Mouse (Mus musculus): ENCODE results near the gene Aqp6. TPM values are rescaled to one million over a fixed set of nuclear protein-coding genes. Genes with fewer than 3 reads are reported as not detected.

The Aqp6 gene
- not detected in 2 replicates for total RNA-seq (2021)
- long read RNA-seq: 0 reads

DNA sequence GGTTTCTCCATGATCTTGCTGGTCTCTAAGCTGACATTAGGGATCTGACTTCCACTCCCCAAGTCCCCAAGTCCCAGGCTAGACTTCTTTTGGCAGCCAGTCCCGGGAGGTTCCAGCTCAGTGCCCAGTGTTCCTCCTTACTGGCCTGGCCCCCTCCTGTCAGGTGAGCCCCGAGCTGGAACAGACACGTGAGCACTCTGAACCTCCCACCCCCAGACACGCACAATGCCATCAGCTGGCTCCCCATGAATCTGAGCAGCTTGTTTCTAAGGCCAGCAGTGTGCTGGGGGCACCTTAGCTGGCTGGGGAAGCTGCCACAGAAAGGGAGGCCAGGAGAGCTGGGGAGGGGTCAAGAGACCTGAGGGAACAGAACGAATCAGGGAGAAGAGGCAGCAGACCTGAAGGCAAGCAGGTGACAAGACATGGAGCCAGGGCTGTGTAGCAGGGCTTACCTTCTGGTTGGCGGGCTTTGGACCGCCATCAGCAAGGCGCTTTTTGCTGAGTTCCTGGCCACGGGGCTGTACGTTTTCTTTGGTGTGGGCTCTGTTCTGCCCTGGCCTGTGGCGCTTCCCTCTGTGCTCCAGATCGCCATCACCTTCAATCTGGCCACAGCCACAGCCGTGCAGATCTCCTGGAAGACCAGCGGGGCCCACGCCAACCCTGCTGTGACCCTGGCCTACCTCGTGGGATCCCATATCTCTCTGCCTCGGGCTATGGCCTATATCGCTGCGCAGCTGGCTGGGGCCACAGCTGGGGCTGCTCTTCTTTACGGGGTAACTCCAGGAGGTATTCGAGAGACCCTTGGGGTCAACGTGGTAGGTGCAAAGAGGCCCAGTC, at the start of gene Aqp6:
Aqp6 (plus strand) TSS at position 415 of the 837 bp plus-strand sequence.
- DNase-seq: no peak

DNA sequence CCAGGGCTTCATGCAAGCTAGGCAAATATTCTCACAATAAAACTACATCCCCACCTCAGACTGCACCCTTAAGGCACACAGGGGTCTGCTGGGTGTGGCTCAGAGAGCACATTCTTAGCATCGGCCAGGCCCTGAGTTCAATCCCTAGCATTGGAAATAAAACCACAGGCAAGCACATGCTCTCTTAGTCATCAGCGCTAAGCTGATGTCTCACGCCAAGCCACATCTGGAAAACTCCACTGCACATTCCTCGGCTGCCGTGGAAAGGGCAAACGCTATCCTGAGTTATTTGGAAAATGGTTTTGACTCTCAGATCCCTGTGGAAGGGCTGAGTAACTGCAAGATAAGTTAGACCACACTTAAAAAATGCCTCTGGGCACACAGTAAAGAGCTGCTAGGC, 47.4 kb upstream of the Aqp6 start:
- no peak for DNase-seq

DNA sequence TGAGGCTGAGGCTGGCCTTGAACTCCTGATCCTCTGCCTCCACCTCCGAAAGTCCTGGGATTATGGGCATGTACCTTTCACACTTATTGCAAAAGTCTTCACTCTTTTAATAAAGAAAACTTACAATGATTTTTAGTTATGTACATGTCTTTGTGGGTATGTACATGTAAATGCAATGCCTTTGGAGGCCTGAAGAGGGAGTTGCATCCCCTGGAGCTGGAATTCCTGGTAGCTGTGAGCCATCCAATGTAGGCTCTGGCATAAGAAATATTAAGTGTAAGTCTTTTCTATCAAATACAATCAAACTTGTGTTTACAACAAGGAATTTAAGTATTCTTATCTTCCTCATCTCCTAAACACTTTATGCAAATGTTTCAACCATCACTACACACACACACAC, 42.3 kb upstream of the Aqp6 start:
- DNase-seq: no peak

DNA sequence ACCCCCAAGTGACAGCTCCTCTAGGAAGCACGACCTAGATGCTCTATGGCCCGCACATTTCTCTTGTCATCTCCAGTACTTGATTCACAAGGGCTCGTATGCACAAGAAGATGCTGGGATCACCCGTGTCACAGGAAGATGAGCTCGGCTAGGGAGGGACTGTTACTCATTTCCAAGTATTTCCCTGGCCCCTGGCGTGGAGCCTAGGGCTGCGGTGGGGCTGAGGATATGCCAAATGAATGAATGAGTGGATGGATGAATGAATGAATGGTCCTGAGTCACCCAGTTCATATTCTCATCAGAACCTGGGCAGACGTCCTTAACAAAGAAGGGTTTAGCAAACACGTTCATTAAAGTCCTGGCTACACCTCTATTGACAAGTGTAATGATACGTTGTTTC, 41.0 kb upstream of the Aqp6 start:
- no peak for DNase-seq

DNA sequence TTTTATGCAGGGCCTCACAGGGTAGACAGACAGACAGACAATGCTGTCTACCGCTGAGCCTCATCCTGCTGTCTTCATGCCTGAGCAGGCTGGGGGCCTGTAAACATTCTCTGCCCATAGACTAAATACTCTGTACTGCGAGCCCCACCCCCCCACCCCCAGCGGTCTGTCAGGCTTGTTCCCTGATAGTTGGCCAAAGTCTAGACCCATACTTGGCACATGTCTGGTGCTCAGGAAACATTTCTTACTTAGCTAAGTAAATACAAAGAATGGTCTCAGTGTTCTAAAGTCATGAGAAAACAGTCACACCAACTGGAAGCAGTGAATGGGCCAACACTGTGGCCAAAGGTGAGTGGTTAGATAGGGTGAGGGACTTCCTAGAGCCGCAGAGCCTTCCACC, 33.8 kb upstream of the Aqp6 start:
- DNase-seq: no peak

DNA sequence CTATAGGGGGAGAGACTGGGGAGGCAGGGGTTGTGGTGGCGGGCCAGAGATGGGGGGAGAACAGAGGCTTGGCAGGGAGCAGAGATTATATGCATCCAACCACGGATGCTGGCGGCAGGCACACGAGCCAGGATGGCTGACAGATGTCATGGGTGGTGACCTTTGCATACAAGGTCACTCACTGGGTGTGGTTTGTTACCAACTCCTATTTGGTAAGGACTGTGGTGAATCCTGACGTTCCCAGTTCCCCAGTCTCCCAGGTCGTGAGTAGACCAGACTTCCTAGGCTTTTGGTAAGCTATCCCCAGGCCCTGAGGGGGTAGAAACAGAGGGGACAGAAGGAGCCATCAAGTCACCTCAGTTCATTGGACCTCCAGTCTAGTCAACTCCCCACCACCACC, 32.5 kb upstream of the Aqp6 start:
- no peak for DNase-seq

DNA sequence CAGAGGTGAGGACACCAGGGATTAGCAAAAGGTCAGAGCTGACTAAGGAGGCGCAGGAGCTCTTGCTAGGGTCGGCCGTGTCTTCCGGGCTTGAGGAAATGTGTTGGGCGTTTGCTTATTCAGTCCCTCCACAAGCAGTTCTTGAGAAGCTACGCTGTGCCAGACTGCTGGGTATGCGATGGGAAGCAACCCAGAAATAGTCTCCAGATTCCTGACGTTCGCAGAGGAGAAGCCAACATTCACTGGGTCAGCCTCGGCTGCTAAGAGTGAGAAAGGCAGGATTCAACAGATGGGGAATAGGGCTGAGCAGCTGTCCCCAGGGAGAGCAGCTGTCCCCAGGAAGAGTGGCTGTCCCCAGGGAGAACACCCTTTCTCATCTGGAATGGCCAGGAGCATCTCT, 32.1 kb upstream of the Aqp6 start:
- no peak for DNase-seq

DNA sequence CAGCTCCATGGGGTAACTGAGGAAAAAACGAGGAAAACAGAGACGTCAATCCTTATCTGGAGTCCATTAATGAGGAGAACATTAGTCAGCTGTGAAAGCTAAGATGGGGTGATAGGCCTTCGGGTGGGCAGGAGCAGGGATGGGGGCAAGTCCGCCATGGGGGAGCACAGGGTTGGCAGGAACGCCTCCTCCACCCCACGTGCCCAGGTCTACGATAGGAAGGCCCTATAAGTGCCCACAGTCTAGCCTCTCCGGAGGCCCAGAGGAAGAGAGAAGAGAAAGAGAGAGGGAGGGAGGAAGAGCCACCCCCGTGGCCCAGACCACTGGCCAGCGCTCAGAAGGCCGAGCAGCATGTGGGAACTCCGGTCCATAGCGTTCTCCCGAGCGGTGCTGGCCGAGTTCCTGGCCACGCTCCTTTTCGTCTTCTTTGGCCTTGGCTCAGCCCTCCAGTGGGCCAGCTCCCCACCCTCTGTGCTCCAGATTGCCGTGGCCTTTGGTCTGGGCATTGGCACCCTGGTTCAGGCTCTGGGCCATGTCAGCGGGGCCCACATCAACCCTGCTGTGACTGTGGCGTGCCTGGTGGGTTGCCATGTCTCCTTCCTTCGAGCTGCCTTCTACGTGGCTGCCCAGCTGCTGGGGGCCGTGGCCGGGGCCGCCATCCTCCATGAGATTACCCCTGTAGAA, 22.3 kb upstream of the Aqp6 start, which contains the start of gene Aqp2:
Aqp2 (plus strand) TSS at position 254 of the 684 bp plus-strand sequence.
- DNase-seq: peak; percentile 28

DNA sequence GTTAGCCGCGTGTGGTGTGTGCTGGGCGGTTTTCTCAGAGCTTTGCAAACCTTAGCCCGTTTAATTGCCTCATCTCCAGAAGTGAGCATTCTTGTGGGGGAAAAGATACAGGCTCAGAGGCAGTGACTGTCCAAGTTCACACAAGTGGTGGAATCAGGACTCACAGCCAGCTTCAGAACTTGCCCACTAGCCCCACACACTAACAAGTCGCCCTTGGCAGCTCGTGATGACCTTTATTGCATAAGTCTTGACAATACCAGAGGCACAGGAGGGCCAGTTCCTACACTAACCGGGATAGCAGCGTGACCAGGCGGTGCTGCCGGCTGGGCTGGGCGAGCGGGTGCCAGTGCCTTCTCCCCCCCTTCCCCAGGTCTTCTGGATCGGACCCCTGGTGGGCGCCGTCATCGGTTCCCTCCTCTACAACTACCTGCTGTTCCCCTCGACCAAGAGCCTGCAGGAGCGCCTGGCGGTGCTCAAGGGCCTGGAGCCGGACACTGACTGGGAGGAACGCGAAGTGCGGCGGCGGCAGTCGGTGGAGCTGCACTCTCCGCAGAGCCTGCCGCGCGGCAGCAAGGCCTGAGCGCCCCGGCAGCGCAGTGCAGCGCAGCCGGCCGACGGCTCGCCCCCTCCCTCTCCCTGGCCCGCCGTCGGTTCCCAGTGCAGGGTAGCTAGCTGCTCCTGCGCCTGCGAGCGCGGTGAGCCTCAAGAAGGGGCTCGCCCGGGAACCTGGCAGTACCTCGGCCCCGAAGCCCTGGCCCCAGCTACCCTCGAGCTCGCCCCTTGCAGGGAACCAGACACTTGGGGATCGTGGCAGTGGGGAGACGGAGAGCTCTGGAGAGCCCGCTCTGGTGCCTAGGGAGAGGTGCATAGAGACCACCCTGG, 17.5 kb upstream of the Aqp6 start:
- DNase-seq: peak; percentile 33

DNA sequence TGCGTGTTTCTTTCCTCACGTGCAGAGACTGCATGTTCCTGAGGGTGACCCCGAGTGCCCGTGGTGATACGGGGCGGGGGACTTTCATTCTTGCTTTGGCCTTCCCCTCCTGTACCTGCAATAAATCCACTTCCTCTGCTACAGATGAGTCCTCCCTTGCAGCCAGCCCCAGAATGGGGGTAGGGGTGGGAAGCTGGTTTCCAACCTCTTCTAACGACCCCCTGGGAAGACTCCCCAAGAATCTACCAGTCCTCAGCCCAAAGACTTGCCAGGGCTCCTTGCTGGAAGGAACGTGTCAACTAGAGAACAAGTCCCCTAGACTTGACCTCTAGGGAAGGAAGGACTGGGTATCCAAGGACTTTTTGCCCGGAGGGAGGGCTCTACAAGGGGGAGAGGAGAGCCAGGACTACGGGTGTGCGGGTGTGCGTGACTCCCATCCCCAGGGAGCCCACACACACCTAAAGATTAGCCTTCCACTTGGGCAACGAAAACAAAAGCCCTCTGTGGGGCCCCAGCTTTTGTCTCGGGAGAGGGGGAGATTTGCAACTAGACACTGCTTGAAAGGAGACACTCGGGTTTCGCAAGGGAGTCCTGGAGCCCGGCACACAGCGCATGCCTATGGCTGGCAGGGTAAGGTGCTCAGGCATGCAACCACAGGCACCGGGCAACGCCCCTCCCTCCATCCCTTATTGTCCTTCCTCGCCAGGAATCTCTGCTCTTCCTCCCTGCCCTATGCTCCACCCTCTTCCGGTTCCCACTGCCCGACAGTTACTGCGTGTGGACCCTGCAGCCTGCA, 16.6 kb upstream of the Aqp6 start:
- no peak for DNase-seq

DNA sequence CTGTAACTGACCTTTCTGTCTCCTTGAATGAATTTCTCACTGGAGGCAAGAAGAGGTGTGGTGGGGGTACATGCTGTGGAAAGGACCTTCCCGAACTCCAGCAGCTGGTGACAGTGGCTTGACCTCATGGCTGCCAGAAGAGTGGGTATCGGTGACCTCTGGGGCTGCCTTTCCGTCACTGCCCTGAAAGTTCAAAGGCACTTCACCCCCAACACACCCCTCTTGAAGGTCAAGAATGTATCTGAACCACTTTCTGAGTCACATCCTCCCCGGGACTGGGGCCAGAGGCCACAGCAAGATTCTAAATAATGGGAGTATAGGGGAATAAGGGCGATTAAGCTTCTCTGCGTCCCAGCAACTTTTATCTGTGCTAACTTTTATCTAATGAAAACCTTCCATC, 15.5 kb upstream of the Aqp6 start:
- peak; percentile 37 for DNase-seq

DNA sequence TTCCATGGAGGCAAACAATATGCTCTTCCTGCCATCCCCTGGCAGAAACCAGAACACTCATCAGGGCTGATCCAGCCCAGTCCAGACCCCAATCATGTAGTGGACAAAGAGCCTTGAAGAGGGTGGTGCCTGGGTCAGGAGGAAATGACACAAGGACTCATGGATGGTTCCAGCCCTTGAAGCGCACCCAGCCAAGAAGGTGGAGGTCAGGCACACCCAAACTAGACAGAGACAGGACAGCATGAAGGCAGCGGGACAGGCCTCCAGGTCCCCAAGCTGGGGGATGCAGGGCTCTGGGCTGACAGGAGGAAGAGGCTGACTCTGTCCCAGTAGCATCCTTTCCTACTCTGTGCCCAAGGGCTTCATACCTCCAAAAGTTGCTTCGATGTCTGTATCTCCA, 14.7 kb upstream of the Aqp6 start:
- DNase-seq: no peak

DNA sequence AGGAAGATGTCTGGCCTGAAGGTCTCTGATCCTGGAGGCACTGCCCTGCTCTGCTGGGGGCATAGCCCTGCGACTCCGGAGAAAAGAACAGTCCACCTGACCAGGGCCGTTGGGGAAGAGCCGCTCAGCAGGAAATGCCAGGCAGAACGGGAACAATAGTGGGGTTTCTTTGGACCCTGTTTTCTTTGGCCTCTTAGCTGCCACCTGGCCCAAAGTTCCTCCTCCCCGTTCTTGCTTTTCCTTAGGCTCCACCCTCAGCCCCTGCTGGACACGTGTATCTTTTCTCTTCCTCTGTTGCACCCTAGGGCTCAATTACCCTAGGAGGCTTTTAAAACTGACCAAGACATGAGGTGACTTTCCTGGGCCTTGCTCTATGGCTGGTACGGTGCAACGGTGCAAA, 12.0 kb upstream of the Aqp6 start:
- no peak for DNase-seq

DNA sequence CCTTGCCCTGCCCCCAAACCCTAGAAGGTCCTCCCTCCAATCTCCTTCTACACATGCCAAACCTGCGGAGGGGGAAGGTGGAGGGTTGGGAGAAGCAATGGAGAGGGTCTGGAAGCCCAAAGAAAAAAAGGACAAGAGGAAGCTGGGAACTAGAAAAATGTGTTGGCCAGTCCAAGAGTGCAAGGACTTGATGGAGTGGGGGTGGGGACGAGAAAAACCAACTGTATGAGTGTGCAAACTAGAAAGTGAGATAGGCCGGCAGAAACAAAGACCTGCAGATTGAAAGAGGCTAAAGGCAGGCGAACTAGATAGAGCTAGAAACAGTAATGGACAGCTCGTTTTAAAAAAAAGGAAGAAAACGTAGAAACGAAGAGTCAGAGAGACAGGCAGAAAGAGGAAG, 11.5 kb upstream of the Aqp6 start:
- no peak for DNase-seq

DNA sequence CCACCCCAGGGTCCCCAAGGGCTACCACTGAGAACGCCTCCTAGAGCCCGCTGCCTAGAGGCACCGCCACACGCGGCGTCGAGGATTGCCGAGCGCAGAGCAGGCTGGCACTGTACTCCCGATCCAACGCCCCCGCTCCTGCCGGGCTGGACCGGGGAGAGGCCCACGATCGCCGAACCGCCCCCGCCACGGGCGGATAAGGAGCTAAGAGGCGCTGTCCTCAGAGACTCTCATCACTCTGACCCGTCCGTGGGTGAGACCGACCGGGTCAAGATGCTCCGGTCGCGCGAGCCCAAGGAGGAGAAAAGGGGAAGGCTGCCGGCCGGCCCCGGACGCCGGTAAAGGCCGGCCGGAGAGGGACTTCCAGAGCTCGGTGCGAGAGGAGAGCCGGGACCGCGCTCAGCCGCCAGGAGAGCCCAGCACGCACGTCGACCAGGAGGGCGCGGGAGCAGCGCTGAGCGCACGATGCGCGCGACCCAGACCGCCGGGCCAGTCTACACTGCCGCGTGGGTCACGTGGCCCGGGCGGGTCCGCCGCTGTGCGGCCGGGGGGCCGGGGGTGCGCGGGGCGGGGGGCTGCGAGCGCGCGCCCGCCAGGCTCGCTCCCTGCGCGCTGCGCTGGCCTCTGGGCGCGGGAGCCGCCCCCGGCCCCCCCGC, 10.6 kb upstream of the Aqp6 start, which contains the start of gene Aqp5:
Aqp5 (plus strand) TSS at position 354 of the 656 bp plus-strand sequence.
- peak; percentile 35 for DNase-seq

DNA sequence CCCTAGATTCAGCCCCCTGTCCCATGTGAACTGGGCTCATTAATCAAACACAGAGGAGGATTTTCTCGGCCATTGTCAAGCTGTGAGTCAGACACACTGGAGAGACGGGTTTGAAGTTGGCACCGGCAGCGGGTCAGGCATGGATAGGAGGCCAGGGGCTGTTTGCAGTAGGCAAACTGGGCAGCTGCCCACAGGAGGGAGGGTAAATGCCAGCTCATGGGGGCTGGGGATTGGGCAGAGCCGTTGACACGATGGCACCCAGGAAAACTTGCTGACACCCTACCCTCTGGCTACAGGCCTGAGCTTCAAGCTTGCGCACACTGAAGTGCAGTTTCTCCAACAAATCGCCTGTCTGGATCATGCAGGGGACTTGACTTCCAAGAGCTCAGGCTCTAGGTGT, 9.0 kb upstream of the Aqp6 start:
- DNase-seq: peak; percentile 56

DNA sequence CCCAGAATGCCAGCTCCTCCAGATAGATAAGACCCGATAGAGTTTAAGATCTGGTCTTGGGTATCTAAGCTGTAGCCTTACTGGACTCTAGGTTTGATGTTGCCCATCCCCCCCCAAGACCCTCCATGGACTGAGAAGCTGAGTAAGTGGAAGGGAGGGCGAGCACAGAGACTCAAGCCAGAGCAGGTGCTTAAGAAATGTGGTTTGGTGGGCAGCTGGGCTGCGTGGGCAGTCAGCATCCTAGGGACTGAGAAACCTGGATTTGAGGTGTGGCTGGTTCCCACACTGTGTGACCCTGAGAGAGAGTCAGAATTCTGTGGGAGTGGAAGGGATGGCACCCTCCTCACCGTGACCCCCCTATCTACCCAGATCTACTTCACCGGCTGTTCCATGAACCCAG, 8.3 kb upstream of the Aqp6 start:
- DNase-seq: no peak

DNA sequence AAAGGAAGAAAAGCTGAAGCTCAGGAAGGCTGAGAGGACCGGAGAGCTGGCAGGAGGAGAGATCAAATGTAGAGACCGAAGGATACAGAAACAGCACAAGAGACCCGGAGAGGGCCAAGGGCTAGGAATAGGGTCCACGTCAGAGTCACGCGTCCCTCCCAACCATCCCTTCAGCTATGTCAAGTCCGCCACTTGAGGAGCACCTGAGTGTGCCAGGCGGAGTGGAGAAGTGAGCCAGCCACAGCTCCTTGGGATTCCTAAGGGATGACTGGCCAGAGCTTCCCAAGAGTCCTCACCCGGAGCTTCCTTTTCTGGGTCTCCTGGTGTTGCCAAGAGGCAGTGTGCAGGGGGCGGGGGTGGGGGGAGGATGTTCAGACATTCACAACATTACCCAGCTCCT, 6.2 kb upstream of the Aqp6 start:
- no peak for DNase-seq

DNA sequence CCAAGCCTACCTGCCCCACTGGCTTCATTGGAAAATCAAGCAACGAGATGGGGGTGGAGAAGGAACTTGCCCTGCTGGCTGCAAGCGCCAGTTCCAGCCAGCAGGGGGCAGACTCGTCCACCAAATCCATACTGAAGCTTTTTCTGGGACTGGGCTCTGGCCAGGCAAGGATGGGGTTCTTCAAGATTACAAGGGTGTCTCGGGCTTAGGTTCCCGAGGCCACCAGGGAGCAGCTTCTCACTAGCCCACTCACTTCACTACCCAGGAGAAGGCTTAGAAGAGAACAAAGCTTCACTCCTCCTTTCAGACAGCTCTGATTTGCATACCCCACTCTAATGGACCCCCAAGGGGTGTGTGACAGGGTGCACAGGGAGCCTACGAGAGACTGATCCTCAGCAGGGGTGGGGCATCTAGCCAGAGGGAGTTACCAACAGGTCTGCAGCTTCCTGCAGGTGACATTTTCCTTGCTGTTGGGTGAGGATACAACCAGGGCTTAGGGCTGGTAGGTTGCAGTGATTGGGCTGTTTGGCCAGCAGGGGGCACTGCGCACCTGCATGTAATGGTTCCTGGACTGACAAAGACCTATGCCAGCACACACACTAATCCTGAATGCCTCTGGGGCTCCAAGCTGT, 5.0 kb upstream of the Aqp6 start:
- DNase-seq: peak; percentile 87

DNA sequence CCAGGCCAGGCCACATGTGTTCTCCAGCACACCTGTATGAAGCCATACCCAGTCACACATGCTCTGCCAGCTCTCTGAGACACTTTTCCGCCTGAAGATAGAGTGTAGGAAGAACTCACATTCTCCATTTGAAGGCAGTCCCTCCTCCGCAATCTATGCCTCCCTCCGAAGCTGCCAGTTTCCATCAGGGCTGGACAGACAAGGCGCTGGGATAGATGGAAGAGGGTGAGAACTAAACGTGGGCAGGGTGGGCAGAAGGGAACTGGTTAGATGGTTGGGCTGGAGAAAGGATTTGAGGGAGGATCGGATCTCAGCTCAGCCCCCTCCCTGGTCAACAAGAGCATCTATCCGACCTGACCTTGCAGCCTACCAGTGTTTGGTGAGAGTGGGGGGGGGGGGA, 4.4 kb upstream of the Aqp6 start:
- no peak for DNase-seq

DNA sequence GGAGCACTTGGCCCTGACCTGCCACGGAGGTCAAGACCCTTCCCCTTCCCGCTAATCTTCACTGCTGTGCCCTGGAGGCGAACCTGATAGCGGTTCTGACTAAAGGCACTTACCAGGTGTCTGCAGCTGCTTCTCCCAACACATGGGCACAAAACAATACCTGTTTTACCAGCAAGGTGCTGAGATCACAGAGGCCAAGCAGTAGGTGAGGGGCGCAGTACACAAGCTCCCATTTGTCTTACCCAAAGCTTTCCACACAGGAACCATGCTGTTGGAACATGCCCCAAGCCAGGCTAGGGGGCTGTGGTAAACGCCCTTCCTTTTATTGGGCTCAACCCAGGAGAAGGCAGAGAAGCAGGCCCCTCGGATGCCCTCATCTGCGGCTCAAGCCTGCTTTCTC, 3.6 kb upstream of the Aqp6 start:
- DNase-seq: no peak

Measured in adrenal gland, postnatal 25 days (tissue).